Mouse (Mus musculus) forebrain, embryonic 12.5 days (tissue): ENCODE data around the gene Mapt. TPM values are rescaled to one million over a fixed set of nuclear protein-coding genes. Genes with fewer than 3 reads are reported as not detected.
"Not testable (repeated sequence)": the region's sequence is repeated elsewhere in the genome, so short reads cannot be mapped to it uniquely, and the experiment has no call there.

Source experiments
- ATAC-seq: fragments of 200-750 bp; cut with Nextera tagmentation; 2 replicates; pipeline ENCODE4 v1.8.0; 2017; ENCODE audit warnings: moderate TSS enrichment; ENCODE audit not compliant: low FRiP score
- H3K27ac ChIP-seq: fragments of 300-500 bp; sonication (generic); 2 replicates; pipeline ENCODE4 v1.5.1; 2016; ENCODE audit warnings: mild to moderate bottlenecking
- H3K27me3 ChIP-seq: fragments of 300-500 bp; sonication (generic); 2 replicates; pipeline ENCODE4 v1.6.1; 2016; ENCODE audit warnings: mild to moderate bottlenecking
- H3K36me3 ChIP-seq: fragments of 300-500 bp; sonication (generic); replicated peaks from 2 replicates; pipeline ENCODE4 v1.6.1; 2016; ENCODE audit warnings: mild to moderate bottlenecking
- H3K4me1 ChIP-seq: fragments of 300-500 bp; sonication (generic); 2 replicates; pipeline ENCODE4 v1.6.1; 2016
- H3K4me2 ChIP-seq: fragments of 300-500 bp; sonication (generic); 2 replicates; pipeline ENCODE4 v1.6.1; 2016; ENCODE audit warnings: mild to moderate bottlenecking, moderate library complexity
- H3K4me3 ChIP-seq: fragments of 300-500 bp; sonication (generic); replicated peaks from 2 replicates; pipeline ENCODE4 v1.5.1; 2016; ENCODE audit warnings: mild to moderate bottlenecking
- H3K9ac ChIP-seq: fragments of 300-500 bp; sonication (generic); 2 replicates; pipeline ENCODE4 v1.6.1; 2016; ENCODE audit warnings: mild to moderate bottlenecking
- H3K9me3 ChIP-seq: fragments of 300-500 bp; sonication (generic); 2 replicates; pipeline ENCODE4 v1.6.1; 2016
- WGBS: fragments of 180-500 bp; shearing (Covaris S2); methylation state at CpG from one replicate; pipeline ENCODE4 v1.1.7; 2016; 5-methylcytosine and 5-hydroxymethylcytosine counted together
- polyA plus RNA-seq: library from polyadenylated mRNA; unstranded; fragments of >200 nt; fragmentation: Nextera tagmentation; extraction: Ambion mirVana; gene quantifications from 2 replicates; pipeline ENCODE4 v1.2.1, GENCODE M21; 2016

The Mapt gene
- polyA plus RNA-seq, 1 experiment from 2014 or later = 115 TPM

GRCm38 (mm10) chr11:104211251-104211650 lies 19.9 kb upstream of the Mapt start:
- Histone ChIP-seq H3K4me2 (no peak overlapping the region), H3K27ac (no peak overlapping the region), H3K9me3 (no peaks in the 10 kb centered on the region), H3K36me3 (no peaks in the 10 kb centered on the region), H3K4me3 (no peak overlapping the region), H3K4me1 (no peaks in the 10 kb centered on the region), H3K9ac (no peak overlapping the region), H3K27me3 (peaks cover 6% of the 10 kb centered on the region; the same call in 1 of the 2 replicates)
- no peak for ATAC-seq
- 84% methylated on average over 6 of the region's 6 CpGs for WGBS

- not testable (repeated sequence) for H3K36me3 ChIP-seq, H3K27ac ChIP-seq, H3K4me3 ChIP-seq, H3K4me1 ChIP-seq, H3K9ac ChIP-seq, H3K9me3 ChIP-seq, H3K4me2 ChIP-seq, ATAC-seq, H3K27me3 ChIP-seq
- 95% methylated on average over 5 of the region's 5 CpGs for WGBS
Observed at GRCm38 (mm10) chr11:104214128-104214527, 17.1 kb upstream of the Mapt start.

- H3K4me1 ChIP-seq = no peaks in the 10 kb centered on the region
- H3K9ac ChIP-seq = no peak overlapping the region
- no peaks in the 10 kb centered on the region for H3K9me3 ChIP-seq
- no peak overlapping the region for H3K4me2 ChIP-seq
- H3K27ac ChIP-seq = no peak overlapping the region
- whole genome bisulfite sequencing = 77% methylated on average over 3 of the region's 3 CpGs
- no peaks in the 10 kb centered on the region for H3K36me3 ChIP-seq
- ATAC-seq = no peak
- no peak overlapping the region for H3K4me3 ChIP-seq
- peaks cover 3% of the 10 kb centered on the region; the same call in 1 of the 2 replicates for H3K27me3 ChIP-seq
Observed at GRCm38 (mm10) chr11:104218075-104218474, 13.1 kb upstream of the Mapt start.

- H3K27me3 ChIP-seq = peaks cover 4% of the 10 kb centered on the region; the same call in 1 of the 2 replicates
- H3K4me3 ChIP-seq = no peak overlapping the region
- H3K36me3 ChIP-seq = no peaks in the 10 kb centered on the region
- 92% methylated on average over 4 of the region's 4 CpGs for WGBS
- ATAC-seq = no peak
- H3K4me1 ChIP-seq = no peaks in the 10 kb centered on the region
- no peaks in the 10 kb centered on the region for H3K9me3 ChIP-seq
- no peak overlapping the region for H3K27ac ChIP-seq
- no peak overlapping the region for H3K9ac ChIP-seq
- no peak overlapping the region for H3K4me2 ChIP-seq
Observed at GRCm38 (mm10) chr11:104220291-104220690, 10.9 kb upstream of the Mapt start.

- H3K36me3 ChIP-seq = no peaks in the 10 kb centered on the region
- H3K4me1 ChIP-seq = no peaks in the 10 kb centered on the region
- no peak overlapping the region for H3K27ac ChIP-seq
- no peak for ATAC-seq
- H3K9me3 ChIP-seq = no peaks in the 10 kb centered on the region
- H3K9ac ChIP-seq = no peak overlapping the region
- WGBS = 73% methylated on average over 5 of the region's 5 CpGs
- H3K27me3 ChIP-seq = peaks cover 8% of the 10 kb centered on the region; the same call in 1 of the 2 replicates
- no peak overlapping the region for H3K4me2 ChIP-seq
- H3K4me3 ChIP-seq = no peak overlapping the region
Observed at GRCm38 (mm10) chr11:104221751-104222150, 9.4 kb upstream of the Mapt start.

- H3K27ac ChIP-seq = no peak overlapping the region
- 82% methylated on average over 9 of the region's 9 CpGs for WGBS
- no peak overlapping the region for H3K4me3 ChIP-seq
- H3K36me3 ChIP-seq = no peaks in the 10 kb centered on the region
- no peak overlapping the region for H3K9ac ChIP-seq
- no peak for ATAC-seq
- H3K27me3 ChIP-seq = peaks cover 8% of the 10 kb centered on the region; the same call in 1 of the 2 replicates
- no peaks in the 10 kb centered on the region for H3K9me3 ChIP-seq
- H3K4me2 ChIP-seq = no peak overlapping the region
- no peaks in the 10 kb centered on the region for H3K4me1 ChIP-seq
Observed at GRCm38 (mm10) chr11:104223301-104223700, 7.9 kb upstream of the Mapt start.

GRCm38 (mm10) chr11:104229391-104229790 lies 1.8 kb upstream of the Mapt start:
- Histone ChIP-seq H3K9ac (no peak overlapping the region), H3K4me2 (no peak overlapping the region), H3K36me3 (no peaks in the 10 kb centered on the region), H3K4me3 (no peak overlapping the region), H3K4me1 (peaks cover 28% of the 10 kb centered on the region), H3K27ac (no peak overlapping the region), H3K27me3 (peaks cover 39% of the 10 kb centered on the region), H3K9me3 (no peaks in the 10 kb centered on the region)
- WGBS = 87% methylated on average over 4 of the region's 4 CpGs
- no peak for ATAC-seq

GRCm38 (mm10) chr11:104230066-104230778 lies 968 bp upstream of the Mapt start:
- Histone ChIP-seq H3K9ac (peak overlapping the region; percentile 63; the same call in 1 of the 2 replicates), H3K4me3 (peak overlapping the region; percentile 51), H3K36me3 (no peaks in the 10 kb centered on the region), H3K4me2 (peak overlapping the region; percentile 92), H3K4me1 (peaks cover 35% of the 10 kb centered on the region), H3K27me3 (peaks cover 46% of the 10 kb centered on the region), H3K27ac (no peak overlapping the region), H3K9me3 (no peaks in the 10 kb centered on the region)
- ATAC-seq = no peak
- WGBS = 10% methylated on average over 9 of the region's 9 CpGs

GRCm38 (mm10) chr11:104232141-104233061 lies 1.2 kb downstream of the Mapt start:
- Histone ChIP-seq H3K9me3 (no peaks in the 10 kb centered on the region), H3K4me2 (peak overlapping the region; percentile 92), H3K36me3 (no peaks in the 10 kb centered on the region), H3K9ac (peak overlapping the region; percentile 63), H3K4me1 (peaks cover 44% of the 10 kb centered on the region), H3K27me3 (peaks cover 61% of the 10 kb centered on the region), H3K27ac (peak overlapping the region; percentile 79), H3K4me3 (peak overlapping the region; percentile 51)
- WGBS = under 1% methylated on average over 58 of the region's 72 CpGs
- peak; percentile 50 for ATAC-seq

GRCm38 (mm10) chr11:104233101-104233500 lies 1.9 kb downstream of the Mapt start:
- 1% methylated on average over 9 of the region's 10 CpGs for WGBS
- Histone ChIP-seq H3K27me3 (peaks cover 66% of the 10 kb centered on the region), H3K36me3 (no peaks in the 10 kb centered on the region), H3K4me1 (peaks cover 44% of the 10 kb centered on the region), H3K27ac (peak overlapping the region; percentile 79), H3K9me3 (no peaks in the 10 kb centered on the region), H3K4me3 (peak overlapping the region; percentile 51), H3K4me2 (peak overlapping the region; percentile 92), H3K9ac (peak overlapping the region; percentile 63)
- no peak for ATAC-seq

GRCm38 (mm10) chr11:104233574-104234206 lies 2.5 kb downstream of the Mapt start:
- no peak overlapping the region for H3K27ac ChIP-seq
- no peaks in the 10 kb centered on the region for H3K9me3 ChIP-seq
- no peaks in the 10 kb centered on the region for H3K36me3 ChIP-seq
- peak overlapping the region; percentile 92 for H3K4me2 ChIP-seq
- H3K27me3 ChIP-seq = peaks cover 66% of the 10 kb centered on the region
- ATAC-seq = no peak
- peaks cover 44% of the 10 kb centered on the region for H3K4me1 ChIP-seq
- H3K4me3 ChIP-seq = peak overlapping the region; percentile 51
- peak overlapping the region; percentile 53 for H3K9ac ChIP-seq
- 2% methylated on average over 30 of the region's 30 CpGs for WGBS

- Histone ChIP-seq H3K4me1 (peaks cover 44% of the 10 kb centered on the region), H3K27ac (no peak overlapping the region), H3K36me3 (no peaks in the 10 kb centered on the region), H3K9me3 (no peaks in the 10 kb centered on the region), H3K9ac (no peak overlapping the region), H3K4me3 (peak overlapping the region; percentile 51; the same call in 1 of the 2 replicates), H3K27me3 (peaks cover 61% of the 10 kb centered on the region), H3K4me2 (peak overlapping the region; percentile 92)
- ATAC-seq = no peak
- WGBS = 51% methylated on average over 6 of the region's 6 CpGs
Observed at GRCm38 (mm10) chr11:104234680-104235079, 3.5 kb downstream of the Mapt start.
